Mouse (Mus musculus) neural tube, embryonic 15.5 days (tissue): ENCODE measurements at regions not wholly inside any gene's neighbourhood (a gene's known extent, or its start where the extent isn't known, plus 50 kb on each side); places are given as distances from the start of the nearest gene placed in this dataset.
A peak's percentile ranks its signal among the peaks of the same experiment; 100 is the strongest.

ENCODE experiments used
- ATAC-seq: fragments of 200-750 bp; cut with Nextera tagmentation; 2 replicates; pipeline ENCODE4 v1.8.0; 2017; ENCODE audit warnings: mild to moderate bottlenecking, moderate TSS enrichment, moderate library complexity; ENCODE audit not compliant: low FRiP score
- H3K27ac ChIP-seq: fragments of 300-500 bp; sonication (generic); replicated peaks from 2 replicates; pipeline ENCODE4 v1.5.1; 2015; ENCODE audit warnings: mild to moderate bottlenecking, inconsistent platforms
- H3K27me3 ChIP-seq: fragments of 300-500 bp; sonication (generic); replicated peaks from 2 replicates; pipeline ENCODE4 v1.6.1; 2015; ENCODE audit warnings: inconsistent platforms
- H3K36me3 ChIP-seq: fragments of 300-500 bp; sonication (generic); 2 replicates; pipeline ENCODE4 v1.6.1; 2015; ENCODE audit warnings: inconsistent platforms
- H3K4me1 ChIP-seq: fragments of 300-500 bp; sonication (generic); 2 replicates; pipeline ENCODE4 v1.6.1; 2015; ENCODE audit warnings: inconsistent platforms
- H3K4me2 ChIP-seq: fragments of 300-500 bp; sonication (generic); 2 replicates; pipeline ENCODE4 v1.6.1; 2015; ENCODE audit warnings: inconsistent platforms, mild to moderate bottlenecking, moderate library complexity
- H3K4me3 ChIP-seq: fragments of 300-500 bp; sonication (generic); replicated peaks from 2 replicates; pipeline ENCODE4 v1.5.1; 2015; ENCODE audit warnings: mild to moderate bottlenecking, inconsistent platforms
- H3K9ac ChIP-seq: fragments of 300-500 bp; sonication (generic); replicated peaks from 2 replicates; pipeline ENCODE4 v1.6.1; 2015; ENCODE audit warnings: mild to moderate bottlenecking, inconsistent platforms
- H3K9me3 ChIP-seq: fragments of 300-500 bp; sonication (generic); replicated peaks from 2 replicates; pipeline ENCODE4 v1.6.1; 2016; ENCODE audit warnings: inconsistent platforms
- WGBS: fragments of 180-500 bp; shearing (Covaris S2); methylation state at CpG from one replicate; pipeline ENCODE4 v1.1.7; 2015; ENCODE audit warnings: mixed read lengths; 5-methylcytosine and 5-hydroxymethylcytosine counted together

- Histone ChIP-seq H3K9ac (no peak overlapping the region), H3K4me2 (peak overlapping the region; percentile 39), H3K36me3 (no peaks in the 10 kb centered on the region), H3K27ac (no peak overlapping the region), H3K27me3 (no peaks in the 10 kb centered on the region), H3K4me3 (peak overlapping the region; percentile 0; the same call in 1 of the 2 replicates), H3K9me3 (no peaks in the 10 kb centered on the region), H3K4me1 (peaks cover 10% of the 10 kb centered on the region; the same call in 1 of the 2 replicates)
- peak; percentile 35; the same call in 1 of the 2 replicates for ATAC-seq
- WGBS, result 44% methylated on average over 29 of the region's 29 CpGs
These were observed 66.6 kb downstream of the 1700129C05Rik start for GRCm38 (mm10) chr14:59075845-59076745.

GRCm38 (mm10) chr14:59072323-59073039 lies 70.2 kb downstream of the 1700129C05Rik start:
- ATAC-seq, result no peak
- Histone ChIP-seq H3K27ac (no peak overlapping the region), H3K4me2 (no peak overlapping the region), H3K9ac (no peak overlapping the region), H3K27me3 (no peaks in the 10 kb centered on the region), H3K4me1 (peaks cover 10% of the 10 kb centered on the region; the same call in 1 of the 2 replicates), H3K4me3 (no peak overlapping the region), H3K9me3 (no peaks in the 10 kb centered on the region), H3K36me3 (no peaks in the 10 kb centered on the region)
- 77% methylated on average over 7 of the region's 7 CpGs for WGBS

DNA sequence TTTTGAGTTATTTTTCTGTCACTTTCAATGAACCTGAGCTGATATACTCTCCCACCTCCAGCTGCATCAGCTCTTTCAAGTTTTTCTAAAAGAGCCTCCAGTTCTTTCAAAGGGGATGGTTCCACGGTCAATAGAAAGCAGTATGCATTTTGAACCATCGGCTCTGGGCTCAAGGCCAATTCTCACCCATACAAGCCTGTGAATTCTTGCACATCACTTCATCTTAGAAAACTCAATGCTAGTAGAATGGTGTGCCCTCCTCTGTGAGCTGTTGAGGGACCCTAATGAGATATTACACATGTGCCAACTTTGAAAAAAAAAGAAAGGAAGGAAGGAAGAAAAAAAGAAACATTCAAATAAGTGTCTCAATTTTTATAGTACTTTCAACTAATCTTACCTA lies 72.6 kb downstream of the 1700129C05Rik start:
- Histone ChIP-seq H3K4me2 (no peak overlapping the region), H3K36me3 (no peaks in the 10 kb centered on the region), H3K27me3 (no peaks in the 10 kb centered on the region), H3K9ac (no peak overlapping the region), H3K9me3 (no peaks in the 10 kb centered on the region), H3K27ac (no peak overlapping the region), H3K4me1 (no peaks in the 10 kb centered on the region), H3K4me3 (no peak overlapping the region)
- no peak for ATAC-seq
- WGBS, result 50% methylated on average over 2 of the region's 2 CpGs

DNA sequence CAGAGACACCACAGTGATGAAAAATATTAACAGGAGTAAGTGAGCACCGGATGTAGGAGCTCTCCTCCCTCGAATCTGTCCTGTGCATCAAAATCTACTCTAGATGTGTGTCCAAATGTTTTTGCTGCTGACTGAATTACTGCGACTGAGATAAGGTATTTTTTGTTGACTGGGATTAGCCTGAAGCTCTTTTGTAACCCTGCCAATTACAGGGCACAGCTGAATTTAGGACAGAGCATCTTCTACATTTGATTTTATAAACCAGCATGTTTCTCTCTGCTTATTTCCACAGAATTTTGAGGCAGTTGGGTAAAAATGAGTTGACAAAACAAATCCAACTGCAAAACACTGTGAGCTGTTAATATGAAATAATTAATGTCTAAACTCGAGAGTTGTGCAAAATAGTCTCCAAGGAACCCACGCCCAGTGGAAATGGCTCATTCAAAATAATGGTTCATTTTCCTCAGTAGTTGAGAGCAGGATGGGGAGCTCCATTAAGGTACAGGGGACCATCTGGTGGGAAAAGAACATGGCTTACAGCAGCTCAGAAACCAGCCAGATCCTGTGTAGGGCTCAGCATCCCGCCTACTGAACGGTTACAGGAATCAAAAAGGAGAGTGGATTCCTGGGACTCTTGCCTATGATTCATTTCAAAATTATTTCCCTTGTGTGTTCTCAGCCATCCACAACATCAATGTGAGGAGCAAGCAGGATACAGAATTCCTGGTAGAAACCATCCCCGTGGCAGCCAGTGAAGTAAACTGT lies 76.1 kb downstream of the 1700129C05Rik start:
- WGBS, result 68% methylated on average over 8 of the region's 8 CpGs
- H3K27ac ChIP-seq, result no peak overlapping the region
- H3K9ac ChIP-seq, result no peak overlapping the region
- no peak overlapping the region for H3K4me2 ChIP-seq
- no peaks in the 10 kb centered on the region for H3K27me3 ChIP-seq
- no peaks in the 10 kb centered on the region for H3K4me1 ChIP-seq
- no peak for ATAC-seq
- no peaks in the 10 kb centered on the region for H3K36me3 ChIP-seq
- no peaks in the 10 kb centered on the region for H3K9me3 ChIP-seq
- no peak overlapping the region for H3K4me3 ChIP-seq

GRCm38 (mm10) chr14:59063221-59063620 lies 79.5 kb downstream of the 1700129C05Rik start:
- Histone ChIP-seq H3K4me2 (no peak overlapping the region), H3K9me3 (no peaks in the 10 kb centered on the region), H3K4me3 (no peak overlapping the region), H3K36me3 (no peaks in the 10 kb centered on the region), H3K27ac (no peak overlapping the region), H3K4me1 (no peaks in the 10 kb centered on the region), H3K9ac (no peak overlapping the region), H3K27me3 (no peaks in the 10 kb centered on the region)
- no peak for ATAC-seq
- WGBS, result 80% methylated on average over 3 of the region's 3 CpGs

GRCm38 (mm10) chr14:59056832-59057231 lies 85.9 kb downstream of the 1700129C05Rik start:
- Histone ChIP-seq H3K36me3 (no peaks in the 10 kb centered on the region), H3K4me1 (no peaks in the 10 kb centered on the region), H3K9me3 (no peaks in the 10 kb centered on the region), H3K9ac (no peak overlapping the region), H3K4me2 (no peak overlapping the region), H3K27ac (no peak overlapping the region), H3K27me3 (no peaks in the 10 kb centered on the region), H3K4me3 (no peak overlapping the region)
- ATAC-seq, result no peak
- 95% methylated on average over 3 of the region's 3 CpGs for WGBS

DNA sequence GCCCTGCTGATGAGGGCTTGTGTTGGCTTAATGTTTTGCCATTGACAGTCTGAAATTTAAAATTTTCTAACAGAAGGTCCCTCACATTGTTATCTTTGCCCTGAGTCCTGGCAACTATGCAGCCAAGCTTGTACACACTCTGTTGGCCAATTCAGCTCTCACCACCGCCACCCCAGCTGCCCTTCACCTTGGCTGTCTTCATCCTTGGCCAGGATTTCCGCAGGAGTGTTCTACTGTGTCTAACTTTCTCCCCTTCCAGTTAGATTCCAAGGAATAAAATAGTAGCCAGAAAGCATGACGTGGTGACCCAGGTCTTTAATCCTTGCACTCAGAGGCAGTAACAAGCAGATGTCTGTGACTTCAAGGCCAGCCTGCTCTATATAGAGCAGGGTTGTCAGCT lies 87.4 kb downstream of the 1700129C05Rik start:
- 96% methylated on average over 3 of the region's 3 CpGs for WGBS

GRCm38 (mm10) chr14:59052421-59052820 lies 90.3 kb downstream of the 1700129C05Rik start:
- H3K36me3 ChIP-seq, result no peaks in the 10 kb centered on the region
- H3K27me3 ChIP-seq, result no peaks in the 10 kb centered on the region
- 86% methylated on average over 3 of the region's 3 CpGs for WGBS
- H3K4me3 ChIP-seq, result no peak overlapping the region
- H3K4me1 ChIP-seq, result 0 out of 2 replicates have a peak, but pooled peaks cover 3% of the 10 kb centered on the region
- H3K9me3 ChIP-seq, result no peaks in the 10 kb centered on the region
- H3K4me2 ChIP-seq, result no peak overlapping the region
- ATAC-seq, result no peak
- H3K27ac ChIP-seq, result no peak overlapping the region
- H3K9ac ChIP-seq, result no peak overlapping the region

More for the DNA sequence above, 87.4 kb downstream of the 1700129C05Rik start:
- Histone ChIP-seq H3K9me3 (no peaks in the 10 kb centered on the region), H3K27me3 (no peaks in the 10 kb centered on the region), H3K4me2 (no peak overlapping the region), H3K4me3 (no peak overlapping the region), H3K27ac (no peak overlapping the region), H3K36me3 (no peaks in the 10 kb centered on the region), H3K9ac (no peak overlapping the region), H3K4me1 (0 out of 2 replicates have a peak, but pooled peaks cover 3% of the 10 kb centered on the region)
- no peak for ATAC-seq

GRCm38 (mm10) chr14:59051478-59051879 lies 91.2 kb downstream of the 1700129C05Rik start:
- no peak overlapping the region for H3K4me3 ChIP-seq
- H3K27ac ChIP-seq, result no peak overlapping the region
- ATAC-seq, result no peak
- WGBS, result 20% methylated on average over 6 of the region's 6 CpGs
- H3K27me3 ChIP-seq, result no peaks in the 10 kb centered on the region
- H3K9ac ChIP-seq, result no peak overlapping the region
- no peak overlapping the region for H3K4me2 ChIP-seq
- H3K36me3 ChIP-seq, result no peaks in the 10 kb centered on the region
- H3K4me1 ChIP-seq, result 0 out of 2 replicates have a peak, but pooled peaks cover 3% of the 10 kb centered on the region
- no peaks in the 10 kb centered on the region for H3K9me3 ChIP-seq

GRCm38 (mm10) chr14:59045687-59046086 lies 97.0 kb downstream of the 1700129C05Rik start:
- no peak overlapping the region for H3K27ac ChIP-seq
- no peak overlapping the region for H3K9ac ChIP-seq
- WGBS, result 87% methylated on average over 7 of the region's 7 CpGs
- H3K4me3 ChIP-seq, result no peak overlapping the region
- ATAC-seq, result no peak
- no peaks in the 10 kb centered on the region for H3K9me3 ChIP-seq
- no peak overlapping the region for H3K4me2 ChIP-seq
- H3K36me3 ChIP-seq, result no peaks in the 10 kb centered on the region
- no peaks in the 10 kb centered on the region for H3K27me3 ChIP-seq
- 0 out of 2 replicates have a peak, but pooled peaks cover 3% of the 10 kb centered on the region for H3K4me1 ChIP-seq

GRCm38 (mm10) chr14:59045235-59045634 lies 97.5 kb downstream of the 1700129C05Rik start:
- Histone ChIP-seq H3K4me2 (no peak overlapping the region), H3K36me3 (no peaks in the 10 kb centered on the region), H3K27ac (no peak overlapping the region), H3K27me3 (no peaks in the 10 kb centered on the region), H3K9me3 (no peaks in the 10 kb centered on the region), H3K4me3 (no peak overlapping the region), H3K4me1 (0 out of 2 replicates have a peak, but pooled peaks cover 3% of the 10 kb centered on the region), H3K9ac (no peak overlapping the region)
- WGBS, result 80% methylated on average over 7 of the region's 7 CpGs
- no peak for ATAC-seq
